Mouse (Mus musculus) hindbrain, embryonic 13.5 days (tissue): ENCODE measurements at regions not wholly inside any gene's neighbourhood (a gene's known extent, or its start where the extent isn't known, plus 50 kb on each side); places are given as distances from the start of the nearest gene placed in this dataset.

Experiments
- ATAC-seq: fragments of 200-750 bp; cut with Nextera tagmentation; 2 replicates; pipeline ENCODE4 v1.8.0; 2017; ENCODE audit warnings: moderate TSS enrichment; ENCODE audit not compliant: low FRiP score
- H3K27ac ChIP-seq: fragments of 300-500 bp; sonication (generic); 2 replicates; pipeline ENCODE4 v1.5.1; 2015; ENCODE audit warnings: inconsistent platforms, mild to moderate bottlenecking, moderate library complexity
- H3K27me3 ChIP-seq: fragments of 300-500 bp; sonication (generic); 2 replicates; pipeline ENCODE4 v1.6.1; 2015; ENCODE audit warnings: mild to moderate bottlenecking, inconsistent platforms
- H3K36me3 ChIP-seq: fragments of 300-500 bp; sonication (generic); 2 replicates; pipeline ENCODE4 v1.6.1; 2015; ENCODE audit warnings: mild to moderate bottlenecking, inconsistent platforms
- H3K4me1 ChIP-seq: fragments of 300-500 bp; sonication (generic); replicated peaks from 2 replicates; pipeline ENCODE4 v1.6.1; 2015; ENCODE audit warnings: inconsistent platforms
- H3K4me2 ChIP-seq: fragments of 300-500 bp; sonication (generic); 2 replicates; pipeline ENCODE4 v1.6.1; 2015; ENCODE audit warnings: inconsistent platforms, mild to moderate bottlenecking, moderate library complexity
- H3K4me3 ChIP-seq: fragments of 300-500 bp; sonication (generic); 2 replicates; pipeline ENCODE4 v1.5.1; 2015; ENCODE audit warnings: mild to moderate bottlenecking, inconsistent platforms
- H3K9ac ChIP-seq: fragments of 300-500 bp; sonication (generic); 2 replicates; pipeline ENCODE4 v1.6.1; 2015; ENCODE audit warnings: mild to moderate bottlenecking, inconsistent platforms
- H3K9me3 ChIP-seq: fragments of 300-500 bp; sonication (generic); 2 replicates; pipeline ENCODE4 v1.6.1; 2016; ENCODE audit warnings: inconsistent platforms
- WGBS: fragments of 180-500 bp; shearing (Covaris S2); methylation state at CpG from one replicate; pipeline ENCODE4 v1.1.7; 2015; 5-methylcytosine and 5-hydroxymethylcytosine counted together

DNA sequence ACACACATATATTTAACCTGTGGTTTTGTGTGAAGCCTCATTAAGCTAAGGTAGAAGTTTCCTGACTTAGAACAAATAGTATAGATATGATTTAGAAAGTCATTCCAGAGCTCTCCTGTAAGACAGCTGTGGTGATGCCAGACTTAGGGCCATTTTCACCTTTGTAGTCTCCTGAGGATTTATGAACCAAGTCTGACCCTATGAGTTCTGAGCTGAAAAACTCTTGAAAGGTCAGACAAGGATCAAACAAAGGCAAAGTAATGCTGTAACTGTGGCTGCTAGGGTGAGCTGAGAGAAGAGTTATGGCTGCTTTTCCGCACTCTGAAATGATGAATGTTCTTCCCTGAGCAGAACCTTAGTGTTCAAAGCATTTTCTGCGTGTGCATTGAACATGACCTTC lies 58.9 kb upstream of the Stxbp6 start:
- Histone ChIP-seq H3K4me2 (no peak overlapping the region), H3K36me3 (no peaks in the 10 kb centered on the region), H3K27me3 (no peaks in the 10 kb centered on the region), H3K9ac (no peak overlapping the region), H3K4me3 (no peak overlapping the region), H3K27ac (no peak overlapping the region), H3K9me3 (no peaks in the 10 kb centered on the region), H3K4me1 (no peaks in the 10 kb centered on the region)
- no peak for ATAC-seq
- WGBS: 62% methylated on average over 2 of the region's 2 CpGs

DNA sequence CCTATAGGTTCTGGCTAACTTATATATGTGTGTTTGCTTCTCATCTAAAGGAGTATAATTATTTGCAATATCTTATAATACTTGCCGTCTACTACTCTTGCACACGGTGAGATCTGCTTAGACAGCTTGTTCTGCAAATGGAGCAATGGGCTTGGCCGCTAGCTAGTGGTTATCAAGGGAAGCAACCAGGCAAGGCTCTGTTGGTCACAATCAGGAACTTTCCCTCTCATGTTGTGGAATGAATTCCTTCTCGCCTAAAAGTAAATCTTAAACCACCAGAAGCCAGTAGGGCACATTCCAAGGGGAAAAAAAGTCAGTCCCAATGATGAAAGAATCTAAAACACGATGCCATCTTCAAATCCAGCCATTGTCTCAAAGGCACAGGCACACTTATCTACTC lies 56.6 kb upstream of the Stxbp6 start:
- Histone ChIP-seq H3K4me3 (no peak overlapping the region), H3K27ac (no peak overlapping the region), H3K9ac (no peak overlapping the region), H3K4me2 (no peak overlapping the region), H3K4me1 (no peaks in the 10 kb centered on the region), H3K36me3 (no peaks in the 10 kb centered on the region), H3K27me3 (no peaks in the 10 kb centered on the region), H3K9me3 (no peaks in the 10 kb centered on the region)
- no peak for ATAC-seq
- 91% methylated on average over 5 of the region's 5 CpGs for WGBS

DNA sequence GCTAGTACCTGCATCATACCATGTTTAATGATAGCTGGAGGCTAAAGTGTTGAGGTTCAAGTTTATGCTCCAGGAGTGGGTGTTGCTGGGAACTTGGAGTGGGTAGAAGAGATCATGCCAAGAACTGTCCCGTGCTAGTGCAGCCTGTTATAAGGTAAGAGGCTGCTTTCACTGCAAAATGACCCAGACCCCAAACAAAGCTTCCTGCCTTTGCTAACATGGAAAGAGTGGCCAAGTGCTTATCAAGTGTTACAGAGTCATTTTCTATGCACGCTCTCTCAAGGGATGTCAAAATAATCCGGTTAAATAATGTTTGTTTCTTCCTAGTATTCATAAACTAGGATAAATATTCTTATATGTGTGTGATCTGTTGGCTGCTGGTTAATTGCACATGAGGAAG lies 51.4 kb upstream of the Stxbp6 start:
- H3K27ac ChIP-seq: no peak overlapping the region
- H3K4me2 ChIP-seq: no peak overlapping the region
- H3K4me1 ChIP-seq: no peaks in the 10 kb centered on the region
- H3K9ac ChIP-seq: no peak overlapping the region
- no peak overlapping the region for H3K4me3 ChIP-seq
- WGBS: 87% methylated on average over 3 of the region's 3 CpGs
- H3K27me3 ChIP-seq: no peaks in the 10 kb centered on the region
- H3K36me3 ChIP-seq: no peaks in the 10 kb centered on the region
- ATAC-seq: no peak
- H3K9me3 ChIP-seq: no peaks in the 10 kb centered on the region
